Mouse (Mus musculus): ENCODE results near the gene Prrt1.

DNA sequence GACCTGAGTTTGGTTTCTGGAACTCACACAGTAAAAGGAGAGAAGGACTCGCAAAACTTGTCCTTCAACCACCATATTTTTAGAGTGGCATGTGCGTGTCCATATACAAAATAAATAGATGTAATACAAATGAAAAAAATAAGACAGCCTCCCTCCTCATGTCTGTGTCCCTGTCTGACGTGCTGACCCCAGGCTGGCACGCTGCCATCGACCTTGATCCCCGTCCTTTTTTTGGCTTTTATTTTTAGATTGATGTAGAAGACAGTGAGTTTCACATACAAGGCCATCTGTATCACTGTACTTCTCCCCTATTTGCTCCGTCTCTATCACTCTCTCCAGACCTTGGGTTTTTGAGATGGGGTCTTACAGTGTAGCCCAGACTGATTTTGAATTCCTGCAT lies 35.1 kb downstream of the Prrt1 start:
- no peak for TF ChIP-seq CTCF (IDR thresholded peaks at IDR 0.05; ENCODE audit: low read depth)
- TF ChIP-seq EP300 (optimal IDR thresholded peaks at IDR 0.05) = no peak

All from stomach, postnatal 0 days (tissue).